Mouse (Mus musculus) lung, embryonic 14.5 days (tissue): Measurements from ENCODE around the gene Apba3. TPM values are rescaled to one million over a fixed set of nuclear protein-coding genes. Genes with fewer than 3 reads are reported as not detected.
A peak's percentile ranks its signal among the peaks of the same experiment; 100 is the strongest.

Experiments
- ATAC-seq: fragments of 200-750 bp; cut with Nextera tagmentation; 2 replicates; pipeline ENCODE4 v1.8.0; 2017; ENCODE audit warnings: mild to moderate bottlenecking, moderate TSS enrichment, moderate library complexity; ENCODE audit not compliant: insufficient read depth
- DNase-seq: peaks from one replicate; pipeline ENCODE4 v3.0.0-alpha.2; 2015
- H3K27ac ChIP-seq: fragments of 300-500 bp; sonication (generic); 2 replicates; pipeline ENCODE4 v1.5.1; 2014; ENCODE audit warnings: low read depth, mild to moderate bottlenecking, moderate library complexity
- H3K27me3 ChIP-seq: fragments of 300-500 bp; sonication (generic); 2 replicates; pipeline ENCODE4 v1.6.1; 2014; ENCODE audit warnings: low read length, control low read depth; ENCODE audit not compliant: insufficient read depth
- H3K36me3 ChIP-seq: fragments of 300-500 bp; sonication (generic); 2 replicates; pipeline ENCODE4 v1.6.1; 2014; ENCODE audit warnings: control low read depth; ENCODE audit not compliant: insufficient read depth
- H3K4me1 ChIP-seq: fragments of 300-500 bp; sonication (generic); 2 replicates; pipeline ENCODE4 v1.6.1; 2014; ENCODE audit warnings: antibody characterized with exemption, control low read depth; ENCODE audit not compliant: insufficient read depth
- H3K4me2 ChIP-seq: fragments of 300-500 bp; sonication (generic); 2 replicates; pipeline ENCODE4 v1.6.1; 2014; ENCODE audit warnings: mild to moderate bottlenecking
- H3K4me3 ChIP-seq: fragments of 300-500 bp; sonication (generic); 2 replicates; pipeline ENCODE4 v1.5.1; 2014; ENCODE audit warnings: low read depth, low read length
- H3K9ac ChIP-seq: fragments of 300-500 bp; sonication (generic); 2 replicates; pipeline ENCODE4 v1.6.1; 2014
- H3K9me3 ChIP-seq: fragments of 300-500 bp; sonication (generic); 2 replicates; pipeline ENCODE4 v1.6.1; 2016; ENCODE audit warnings: low read depth, low read length, control low read depth
- CTCF ChIP-seq: IDR thresholded peaks from 2 replicates; pipeline ENCODE4 v1.5.1; 2016; ENCODE audit warnings: antibody characterized with exemption, low read depth
- WGBS: fragments of 180-500 bp; shearing (Covaris S2); extraction: QIAGEN DNeasy Blood & Tissue Kit; methylation state at CpG from one replicate; pipeline ENCODE4 v1.1.7; 2014; 5-methylcytosine and 5-hydroxymethylcytosine counted together
- polyA plus RNA-seq: library from polyadenylated mRNA; unstranded; fragments of >200 nt; fragmentation: Nextera tagmentation; extraction: Ambion mirVana; gene quantifications from 2 replicates; pipeline ENCODE4 v1.2.1, GENCODE M21; 2014

The Apba3 gene
- polyA plus RNA-seq, 1 experiment from 2014 or later, result 50.4 TPM

- no peak for ATAC-seq
- no peaks in the 10 kb centered on the region for H3K4me1 ChIP-seq
- no peaks in the 10 kb centered on the region for H3K9me3 ChIP-seq
- TF ChIP-seq CTCF, result no peak
- H3K4me2 ChIP-seq, result no peak overlapping the region
- H3K36me3 ChIP-seq, result peaks cover 66% of the 10 kb centered on the region
- H3K4me3 ChIP-seq, result no peak overlapping the region
- no peak overlapping the region for H3K9ac ChIP-seq
- H3K27me3 ChIP-seq, result no peaks in the 10 kb centered on the region
- H3K27ac ChIP-seq, result no peak overlapping the region
- no peak for DNase-seq
- 91% methylated on average over 21 of the region's 21 CpGs for WGBS
These were observed 40.3 kb downstream of the Apba3 start for GRCm38 (mm10) chr10:81306837-81307682.

- ATAC-seq (no peak), DNase-seq (no peak)
- no peak overlapping the region for H3K4me2 ChIP-seq
- 87% methylated on average over 5 of the region's 5 CpGs for WGBS
- H3K27me3 ChIP-seq, result no peaks in the 10 kb centered on the region
- peaks cover 91% of the 10 kb centered on the region for H3K36me3 ChIP-seq
- H3K4me1 ChIP-seq, result no peaks in the 10 kb centered on the region
- H3K4me3 ChIP-seq, result no peak overlapping the region
- H3K27ac ChIP-seq, result no peak overlapping the region
- no peak for TF ChIP-seq CTCF
- no peaks in the 10 kb centered on the region for H3K9me3 ChIP-seq
- no peak overlapping the region for H3K9ac ChIP-seq
These were observed 42.8 kb downstream of the Apba3 start for GRCm38 (mm10) chr10:81309571-81309970.

- H3K27ac ChIP-seq, result no peak overlapping the region
- peaks cover 9% of the 10 kb centered on the region; the same call in 1 of the 2 replicates for H3K4me1 ChIP-seq
- H3K4me3 ChIP-seq, result no peak overlapping the region
- H3K4me2 ChIP-seq, result no peak overlapping the region
- no peak for DNase-seq
- 90% methylated on average over 13 of the region's 13 CpGs for WGBS
- no peaks in the 10 kb centered on the region for H3K27me3 ChIP-seq
- no peak for ATAC-seq
- no peaks in the 10 kb centered on the region for H3K9me3 ChIP-seq
- no peak overlapping the region for H3K9ac ChIP-seq
- TF ChIP-seq CTCF, result no peak
- H3K36me3 ChIP-seq, result peaks cover 88% of the 10 kb centered on the region
These were observed 46.8 kb downstream of the Apba3 start for GRCm38 (mm10) chr10:81313581-81313980.

- peaks cover 13% of the 10 kb centered on the region; the same call in 1 of the 2 replicates for H3K4me1 ChIP-seq
- no peak overlapping the region for H3K27ac ChIP-seq
- H3K9ac ChIP-seq, result no peak overlapping the region
- H3K4me2 ChIP-seq, result no peak overlapping the region
- no peaks in the 10 kb centered on the region for H3K27me3 ChIP-seq
- ATAC-seq (no peak), DNase-seq (no peak)
- TF ChIP-seq CTCF, result no peak
- peaks cover 88% of the 10 kb centered on the region for H3K36me3 ChIP-seq
- 76% methylated on average over 7 of the region's 7 CpGs for WGBS
- no peaks in the 10 kb centered on the region for H3K9me3 ChIP-seq
- no peak overlapping the region for H3K4me3 ChIP-seq
These were observed 47.4 kb downstream of the Apba3 start for GRCm38 (mm10) chr10:81314201-81314600.

- no peak overlapping the region for H3K4me2 ChIP-seq
- 90% methylated on average over 16 of the region's 16 CpGs for WGBS
- DNase-seq (no peak), ATAC-seq (no peak)
- no peaks in the 10 kb centered on the region for H3K9me3 ChIP-seq
- no peak overlapping the region for H3K4me3 ChIP-seq
- H3K4me1 ChIP-seq, result peaks cover 19% of the 10 kb centered on the region; the same call in 1 of the 2 replicates
- no peaks in the 10 kb centered on the region for H3K27me3 ChIP-seq
- no peak overlapping the region for H3K27ac ChIP-seq
- H3K36me3 ChIP-seq, result peaks cover 74% of the 10 kb centered on the region
- TF ChIP-seq CTCF, result no peak
- H3K9ac ChIP-seq, result no peak overlapping the region
These were observed 48.8 kb downstream of the Apba3 start for GRCm38 (mm10) chr10:81315587-81315986.

GRCm38 (mm10) chr10:81316338-81317060 is 49.7 kb downstream of the Apba3 start:
- peaks cover 19% of the 10 kb centered on the region; the same call in 1 of the 2 replicates for H3K4me1 ChIP-seq
- no peaks in the 10 kb centered on the region for H3K9me3 ChIP-seq
- no peak overlapping the region for H3K27ac ChIP-seq
- peak overlapping the region; percentile 19; the same call in 1 of the 2 replicates for H3K4me3 ChIP-seq
- H3K36me3 ChIP-seq, result peaks cover 65% of the 10 kb centered on the region
- H3K4me2 ChIP-seq, result peak overlapping the region; percentile 57
- ATAC-seq, result no peak
- TF ChIP-seq CTCF, result peak; percentile 56
- H3K9ac ChIP-seq, result peak overlapping the region; percentile 43
- H3K27me3 ChIP-seq, result no peaks in the 10 kb centered on the region
- 48% methylated on average over 16 of the region's 16 CpGs for WGBS
- DNase-seq, result peak; percentile 68

- H3K9me3 ChIP-seq, result no peaks in the 10 kb centered on the region
- 0 out of 2 replicates have a peak overlapping the region, but pooled peaks have one; percentile 10 for H3K27ac ChIP-seq
- TF ChIP-seq CTCF, result no peak
- peaks cover 59% of the 10 kb centered on the region for H3K36me3 ChIP-seq
- peak; percentile 79 for DNase-seq
- H3K4me1 ChIP-seq, result peaks cover 19% of the 10 kb centered on the region; the same call in 1 of the 2 replicates
- peak overlapping the region; percentile 57 for H3K4me2 ChIP-seq
- peak overlapping the region; percentile 19 for H3K4me3 ChIP-seq
- H3K9ac ChIP-seq, result peak overlapping the region; percentile 43
- ATAC-seq, result no peak
- no peaks in the 10 kb centered on the region for H3K27me3 ChIP-seq
- WGBS, result 11% methylated on average over 20 of the region's 20 CpGs
These were observed 50.5 kb downstream of the Apba3 start for GRCm38 (mm10) chr10:81317273-81317672.
